Mouse (Mus musculus) thymus, adult 2 months (tissue): ENCODE data around the gene Rgs6.

Source experiments
- CTCF ChIP-seq: fragments of 200-500 bp; IDR thresholded peaks from 2 replicates; pipeline ENCODE4 v1.5.1; 2012; ENCODE audit warnings: mild to moderate bottlenecking, control low read depth, low read length, moderate library complexity, borderline replicate concordance; ENCODE audit not compliant: control insufficient read depth, poor library complexity, insufficient read depth; ENCODE audit errors: extremely low read depth
- POLR2A ChIP-seq: fragments of 200-500 bp; IDR thresholded peaks from 2 replicates; pipeline ENCODE4 v1.6.1; 2012; ENCODE audit warnings: mild to moderate bottlenecking, low read length, control low read depth, moderate library complexity; ENCODE audit not compliant: control insufficient read depth, poor library complexity, insufficient read depth; ENCODE audit errors: extremely low read depth

DNA sequence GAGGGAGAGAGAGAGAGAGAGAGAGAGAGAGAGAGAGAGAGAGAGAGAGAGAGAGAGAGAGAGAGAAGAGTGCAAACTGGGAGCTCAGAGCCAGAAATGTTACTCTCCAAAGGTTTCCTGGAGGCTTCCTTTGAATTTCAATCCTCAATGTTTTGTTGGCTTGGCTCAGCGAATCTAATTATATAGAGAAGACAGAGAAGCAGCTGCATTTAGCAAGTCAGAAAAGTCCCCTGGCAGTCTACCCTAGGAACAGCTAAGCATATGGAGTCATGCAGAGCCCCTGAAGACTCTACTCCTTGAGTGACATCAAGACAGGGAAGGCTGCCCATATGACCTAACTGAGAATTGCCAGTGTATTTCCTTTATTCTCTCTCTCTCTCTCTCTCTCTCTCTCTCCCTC is 317.7 kb downstream of the Rgs6 start:
- no peak for TF ChIP-seq POLR2A
- TF ChIP-seq CTCF: no peak
